Mouse (Mus musculus) forebrain, embryonic 10.5 days (tissue): ENCODE measurements around the gene Phactr2. TPM values are rescaled to one million over a fixed set of nuclear protein-coding genes. Genes with fewer than 3 reads are reported as not detected.

Source experiments
- DNase-seq: peaks from one replicate; pipeline ENCODE4 v3.0.0-alpha.2; 2017; ENCODE audit warnings: low spot score; ENCODE audit errors: extremely low spot score
- H3K27ac ChIP-seq: fragments of 300-500 bp; sonication (generic); 2 replicates; pipeline ENCODE4 v1.5.1; 2016; ENCODE audit warnings: mild to moderate bottlenecking
- H3K27me3 ChIP-seq: fragments of 300-500 bp; sonication (generic); 2 replicates; pipeline ENCODE4 v1.6.1; 2016; ENCODE audit warnings: mild to moderate bottlenecking; ENCODE audit not compliant: poor library complexity, severe bottlenecking
- H3K36me3 ChIP-seq: fragments of 300-500 bp; sonication (generic); replicated peaks from 2 replicates; pipeline ENCODE4 v1.6.1; 2016; ENCODE audit warnings: mild to moderate bottlenecking, moderate library complexity
- H3K4me1 ChIP-seq: fragments of 300-500 bp; sonication (generic); 2 replicates; pipeline ENCODE4 v1.6.1; 2016
- H3K4me3 ChIP-seq: fragments of 300-500 bp; sonication (generic); 2 replicates; pipeline ENCODE4 v1.5.1; 2016; ENCODE audit warnings: mild to moderate bottlenecking, moderate library complexity
- H3K9me3 ChIP-seq: fragments of 300-500 bp; sonication (generic); 2 replicates; pipeline ENCODE4 v1.6.1; 2016; ENCODE audit warnings: mild to moderate bottlenecking, moderate library complexity
- WGBS: fragments of 180-500 bp; shearing (Covaris S2); methylation state at CpG from one replicate; pipeline ENCODE4 v1.1.7; 2016; 5-methylcytosine and 5-hydroxymethylcytosine counted together
- polyA plus RNA-seq: library from polyadenylated mRNA; unstranded; fragments of >200 nt; fragmentation: Nextera tagmentation; extraction: Ambion mirVana; gene quantifications from 2 replicates; pipeline ENCODE4 v1.2.1, GENCODE M21; 2016

The Phactr2 gene
- polyA plus RNA-seq, 1 experiment from 2014 or later: 13.4 TPM

- Histone ChIP-seq H3K4me3 (no peak overlapping the region), H3K27me3 (no peaks in the 10 kb centered on the region), H3K27ac (no peak overlapping the region), H3K4me1 (peaks cover 15% of the 10 kb centered on the region), H3K36me3 (peaks cover 54% of the 10 kb centered on the region), H3K9me3 (no peaks in the 10 kb centered on the region)
- 96% methylated on average over 7 of the region's 7 CpGs for WGBS
- DNase-seq: no peak
Observed at GRCm38 (mm10) chr10:13175866-13176265, 298.3 kb downstream of the Phactr2 start.

- H3K27me3 ChIP-seq: no peaks in the 10 kb centered on the region
- H3K4me3 ChIP-seq: no peak overlapping the region
- H3K36me3 ChIP-seq: peaks cover 23% of the 10 kb centered on the region
- peak overlapping the region; percentile 49 for H3K27ac ChIP-seq
- no peak for DNase-seq
- 77% methylated on average over 10 of the region's 10 CpGs for WGBS
- H3K9me3 ChIP-seq: no peaks in the 10 kb centered on the region
- peaks cover 37% of the 10 kb centered on the region for H3K4me1 ChIP-seq
Observed at GRCm38 (mm10) chr10:13172798-13173221, 301.4 kb downstream of the Phactr2 start.

GRCm38 (mm10) chr10:13171461-13171860 lies 302.8 kb downstream of the Phactr2 start:
- Histone ChIP-seq H3K27ac (peak overlapping the region; percentile 48; the same call in 1 of the 2 replicates), H3K27me3 (no peaks in the 10 kb centered on the region), H3K4me1 (peaks cover 37% of the 10 kb centered on the region), H3K9me3 (no peaks in the 10 kb centered on the region), H3K4me3 (no peak overlapping the region), H3K36me3 (peaks cover 9% of the 10 kb centered on the region)
- 68% methylated on average over 2 of the region's 2 CpGs for WGBS
- DNase-seq: no peak

- peaks cover 37% of the 10 kb centered on the region for H3K4me1 ChIP-seq
- 64% methylated on average over 12 of the region's 12 CpGs for WGBS
- H3K36me3 ChIP-seq: peaks cover 4% of the 10 kb centered on the region; the same call in 1 of the 2 replicates
- no peak overlapping the region for H3K27ac ChIP-seq
- no peaks in the 10 kb centered on the region for H3K27me3 ChIP-seq
- no peaks in the 10 kb centered on the region for H3K9me3 ChIP-seq
- H3K4me3 ChIP-seq: no peak overlapping the region
- DNase-seq: no peak
Observed at GRCm38 (mm10) chr10:13170739-13171448, 303.3 kb downstream of the Phactr2 start.

GRCm38 (mm10) chr10:13168461-13168860 lies 305.8 kb downstream of the Phactr2 start:
- Histone ChIP-seq H3K4me1 (peaks cover 37% of the 10 kb centered on the region), H3K27ac (peak overlapping the region; percentile 58; the same call in 1 of the 2 replicates), H3K27me3 (no peaks in the 10 kb centered on the region), H3K36me3 (no peaks in the 10 kb centered on the region), H3K4me3 (no peak overlapping the region), H3K9me3 (peaks cover 4% of the 10 kb centered on the region; the same call in 1 of the 2 replicates)
- 90% methylated on average over 5 of the region's 5 CpGs for WGBS
- no peak for DNase-seq

- WGBS: 87% methylated on average over 4 of the region's 4 CpGs
Observed at GRCm38 (mm10) chr10:13162031-13162430, 312.2 kb downstream of the Phactr2 start.

GRCm38 (mm10) chr10:13160913-13161312 lies 313.3 kb downstream of the Phactr2 start:
- peaks cover 8% of the 10 kb centered on the region; the same call in 1 of the 2 replicates for H3K9me3 ChIP-seq
- no peaks in the 10 kb centered on the region for H3K27me3 ChIP-seq
- DNase-seq: no peak
- WGBS: 94% methylated on average over 4 of the region's 4 CpGs
- H3K27ac ChIP-seq: no peak overlapping the region
- H3K4me1 ChIP-seq: no peaks in the 10 kb centered on the region; the same call in 1 of the 2 replicates
- no peak overlapping the region for H3K4me3 ChIP-seq
- H3K36me3 ChIP-seq: no peaks in the 10 kb centered on the region

More at GRCm38 (mm10) chr10:13162031-13162430, 312.2 kb downstream of the Phactr2 start:
- Histone ChIP-seq H3K9me3 (peaks cover 8% of the 10 kb centered on the region; the same call in 1 of the 2 replicates), H3K27me3 (no peaks in the 10 kb centered on the region), H3K27ac (no peak overlapping the region), H3K4me3 (no peak overlapping the region), H3K4me1 (no peaks in the 10 kb centered on the region), H3K36me3 (no peaks in the 10 kb centered on the region)
- no peak for DNase-seq

Other genes with a start within 250 kb of the Phactr2 start
- 23.7 and 25.3 TPM in 2 replicates for gene Fuca2, start 25.1 kb upstream of the Phactr2 start, polyA plus RNA-seq
- 5.0 and 6.0 TPM in 2 replicates for gene Adat2, start 78.5 kb upstream of the Phactr2 start, polyA plus RNA-seq
- 16.3 and 18.5 TPM in 2 replicates for gene Pex3, start 78.7 kb upstream of the Phactr2 start, polyA plus RNA-seq